Mouse (Mus musculus) heart, postnatal 10 days (tissue): ENCODE results near the gene Tango2. TPM values are rescaled to one million over a fixed set of nuclear protein-coding genes. Genes with fewer than 3 reads are reported as not detected.
A peak's percentile ranks its signal among the peaks of the same experiment; 100 is the strongest.

Experiments
- DNase-seq, 2 experiments: peaks; one replicate each; pipeline ENCODE4 v3.0.0; 2021
- intact Hi-C: fragments of 180-260 bp; cut with DNase I; formaldehyde crosslinking; loops from one replicate; pipeline ENCODE4 v1.15.1; 2025
- total RNA-seq, 2 experiments: library from RNA; stranded (reverse); gene quantifications; 2 replicates each; pipeline ENCODE4 v1.2.3; 2021

Gene Tango2
- total RNA-seq, 2 experiments from 2014 or later, result 62.7 to 65.3 TPM

DNA sequence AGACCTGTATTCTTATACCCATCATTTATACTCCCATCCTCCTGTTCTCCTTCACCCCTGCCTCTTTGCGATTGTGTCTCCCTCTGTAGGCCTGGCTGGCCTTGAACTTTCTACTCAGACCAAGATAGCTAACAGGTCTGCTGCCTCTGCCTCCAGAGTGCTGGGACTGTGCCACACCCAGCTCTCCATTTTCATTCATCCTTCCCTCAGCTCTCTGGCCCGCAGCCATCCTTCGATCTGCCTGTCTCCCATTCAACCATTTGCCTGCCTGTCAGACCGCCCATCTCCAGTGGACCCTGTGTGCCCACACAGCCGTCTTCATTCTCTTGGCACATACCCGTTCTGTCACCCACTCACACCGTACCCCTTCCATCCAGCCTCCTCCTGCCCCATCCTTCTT, 36.3 kb upstream of the Tango2 start:
- no peak for DNase-seq
- intact Hi-C loops, result loop anchor here (2.0 kb wide), 1 partner anchor 35 kb away; the partner anchor contains the start of genes Arvcf and Tango2

DNA sequence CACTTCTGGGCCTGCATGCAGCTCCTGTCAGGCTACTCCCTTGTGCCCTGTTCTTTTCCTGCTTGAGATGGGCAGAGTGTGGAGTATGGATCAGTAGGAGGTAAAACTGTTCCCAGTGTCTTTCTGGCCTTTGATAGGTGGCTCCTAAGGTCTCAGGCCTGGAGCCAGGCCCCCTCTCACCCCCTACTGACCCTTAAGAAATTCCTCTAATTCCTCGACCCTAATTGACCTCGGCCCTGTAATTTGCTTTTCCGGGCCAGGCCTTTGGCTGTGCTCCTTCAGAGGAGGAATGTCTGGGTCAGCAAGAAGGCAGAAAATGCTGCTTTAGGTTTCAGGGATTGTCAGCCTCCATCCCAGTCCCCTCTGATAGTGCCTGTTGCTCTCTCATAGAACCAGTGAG, 35.9 kb upstream of the Tango2 start:
- no peak for DNase-seq
- intact Hi-C loops, result loop anchor here (2.0 kb wide), 1 partner anchor 35 kb away; the partner anchor contains the start of genes Arvcf and Tango2

GRCm38 (mm10) chr16:18383045-18383726, 35.3 kb upstream of the Tango2 start:
- intact Hi-C loops, result no loop called here
- peak; percentile 72 to 88 for DNase-seq

DNA sequence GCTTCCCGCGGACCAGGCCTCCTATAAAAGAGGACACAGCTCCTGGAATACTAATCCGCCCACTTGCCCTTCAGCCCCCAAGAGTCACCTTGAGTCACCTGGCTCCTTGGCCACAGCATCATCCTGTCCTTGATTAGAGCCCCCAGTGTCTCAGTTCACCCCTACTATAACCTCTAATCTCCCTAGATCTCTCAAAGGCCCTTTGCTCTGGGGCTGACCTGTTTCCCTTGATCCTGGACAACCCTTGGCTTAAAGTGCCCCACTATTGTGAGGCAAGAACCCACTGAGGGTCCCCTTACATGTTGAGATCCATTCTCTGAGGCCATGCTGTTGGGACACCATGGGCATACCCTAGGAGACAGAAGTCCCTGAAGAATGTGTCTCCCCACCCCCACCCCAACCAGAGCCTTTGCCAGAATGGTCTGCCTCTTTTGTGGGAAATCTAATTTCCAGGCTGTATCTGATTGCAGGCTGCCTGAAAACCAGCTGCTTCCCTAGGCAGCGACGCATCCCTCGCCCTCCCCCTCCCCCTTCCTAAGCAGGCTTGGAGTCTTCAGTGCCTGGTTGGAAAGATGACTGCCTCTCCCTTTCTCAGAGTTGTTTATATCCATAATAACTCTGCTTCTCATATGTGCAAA, 33.8 kb upstream of the Tango2 start:
- intact Hi-C loops, result no loop called here
- no peak for DNase-seq

DNA sequence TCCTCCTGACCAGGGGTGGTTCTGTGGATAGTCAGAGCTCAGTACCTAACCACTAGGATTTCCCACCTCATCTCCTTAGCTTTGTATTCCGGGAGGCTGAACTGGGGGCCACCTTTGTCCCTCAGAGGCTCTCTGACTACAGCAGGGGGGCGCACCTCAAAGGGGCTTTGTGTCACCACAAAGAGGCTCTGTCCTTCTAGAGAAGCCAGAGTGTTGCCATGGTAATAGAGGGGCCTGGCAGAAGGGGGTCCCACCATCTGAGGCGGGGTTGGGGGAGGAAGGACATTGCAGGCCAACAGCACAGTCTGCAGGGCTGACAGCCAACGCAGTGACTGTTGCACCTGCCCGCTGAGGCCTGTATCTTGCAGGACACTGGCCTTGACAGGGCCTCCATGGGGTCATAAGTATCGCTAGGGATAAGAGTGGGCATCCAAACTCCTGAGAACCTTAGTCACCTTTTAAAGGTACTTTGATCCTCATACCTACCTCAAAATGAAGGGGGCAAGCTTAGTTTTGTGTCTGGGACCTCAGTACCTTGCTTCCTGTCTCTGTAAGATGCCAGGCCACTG, 32.7 kb upstream of the Tango2 start:
- DNase-seq, result no peak
- intact Hi-C loops, result no loop called here

DNA sequence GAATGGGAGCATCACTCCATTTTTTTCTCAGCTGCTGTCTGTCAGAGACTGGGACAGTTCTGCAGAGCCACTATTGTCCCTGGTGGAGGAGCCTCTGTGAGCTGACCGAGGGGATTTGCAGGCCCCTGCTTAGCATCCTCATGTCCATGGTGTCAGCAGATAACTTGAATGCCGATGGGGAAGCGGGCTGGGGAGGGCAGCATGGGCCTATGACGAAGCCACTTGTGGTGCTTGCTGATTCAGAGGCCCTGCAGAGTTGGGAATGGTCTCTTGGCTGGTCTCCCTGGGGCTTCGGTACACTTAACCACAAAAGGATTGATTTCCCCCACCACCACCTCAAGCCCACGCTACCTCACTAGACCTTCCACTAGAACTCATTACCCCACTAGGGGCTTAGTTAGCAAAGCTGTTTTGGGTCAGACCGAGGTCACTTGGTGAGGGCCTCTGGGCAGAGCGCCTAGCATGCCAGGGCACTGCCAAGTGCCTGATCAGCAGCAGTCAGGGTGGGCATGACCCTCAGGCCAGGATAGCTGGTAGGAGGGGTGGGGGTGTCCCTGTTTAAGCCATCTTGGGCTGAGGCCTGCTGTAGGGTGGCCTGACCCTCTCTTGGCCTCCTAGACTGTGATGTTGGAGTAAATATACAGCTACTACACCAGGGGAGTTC, 31.6 kb upstream of the Tango2 start:
- peak; percentile 62 to 64 for DNase-seq

DNA sequence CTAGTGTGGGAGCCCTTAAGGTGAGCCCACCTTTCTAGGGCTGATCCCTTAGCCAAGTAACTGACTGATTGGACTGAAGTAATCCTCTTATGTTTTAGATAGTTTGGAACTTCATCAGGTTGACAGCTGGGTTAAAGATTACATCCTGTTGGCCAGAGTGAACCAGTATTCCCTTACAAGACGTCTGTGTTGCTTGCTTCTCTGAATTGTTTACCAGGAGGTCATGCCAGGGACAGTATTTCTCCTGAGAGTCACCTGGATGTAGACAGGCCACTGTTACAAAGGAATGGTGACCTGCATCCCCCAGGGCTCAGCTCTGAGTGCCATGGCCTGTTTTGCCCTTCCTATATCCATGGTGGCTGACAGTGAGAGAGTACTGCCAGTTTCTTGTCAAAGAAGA, 30.6 kb upstream of the Tango2 start:
- no peak for DNase-seq
- intact Hi-C loops, result no loop called here

More for the DNA sequence above, 31.6 kb upstream of the Tango2 start:
- intact Hi-C loops, result no loop called here

- intact Hi-C loops, result no loop called here
- DNase-seq, result peak in 1 of 2 experiments; percentile 55
These were observed 29.3 kb upstream of the Tango2 start for GRCm38 (mm10) chr16:18377203-18377602.

- intact Hi-C loops, result no loop called here
- no peak for DNase-seq
These were observed 28.5 kb upstream of the Tango2 start for GRCm38 (mm10) chr16:18376297-18376954.

DNA sequence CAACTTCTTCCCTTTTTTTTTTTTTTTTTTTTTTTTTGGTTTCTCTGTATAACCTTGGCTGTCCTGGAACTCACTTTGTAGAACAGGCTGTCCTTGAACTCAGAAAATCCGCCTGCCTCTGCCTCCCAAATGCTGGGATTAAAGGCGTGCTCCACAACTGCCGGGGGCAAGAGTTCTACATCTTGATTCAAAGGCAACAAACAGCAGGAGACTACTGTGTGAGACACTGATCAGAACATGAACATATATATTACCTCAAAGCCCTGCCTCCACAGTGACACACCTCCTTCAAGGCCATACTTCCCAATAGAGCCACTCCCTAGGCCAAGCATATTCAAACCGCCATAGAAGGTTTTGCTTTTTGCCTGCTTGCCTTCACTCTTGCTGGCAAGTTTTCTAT, 25.7 kb upstream of the Tango2 start:
- no peak for DNase-seq
- intact Hi-C loops, result no loop called here

- DNase-seq, result no peak
- intact Hi-C loops, result no loop called here
These were observed 22.3 kb upstream of the Tango2 start for GRCm38 (mm10) chr16:18370197-18370596.

DNA sequence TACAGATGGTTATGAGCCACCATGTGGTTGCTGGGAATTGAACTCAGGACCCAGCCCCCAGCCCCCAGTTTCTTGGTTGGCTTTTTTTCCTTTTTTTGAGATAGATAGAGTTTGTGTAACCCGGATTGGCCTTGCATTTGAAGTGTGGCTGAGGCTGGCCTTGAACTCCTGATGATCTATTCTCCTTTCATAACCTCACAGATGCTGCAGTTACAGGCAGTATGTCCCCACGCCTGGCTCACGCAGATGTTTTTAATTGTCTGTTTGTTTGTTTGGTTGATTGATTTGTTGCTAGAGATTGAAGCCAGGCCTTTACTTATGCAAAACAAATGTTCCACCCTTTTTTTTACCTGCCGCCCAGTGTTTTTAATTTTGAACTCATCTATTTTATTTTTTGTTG, 18.9 kb upstream of the Tango2 start:
- intact Hi-C loops, result no loop called here
- no peak for DNase-seq

DNA sequence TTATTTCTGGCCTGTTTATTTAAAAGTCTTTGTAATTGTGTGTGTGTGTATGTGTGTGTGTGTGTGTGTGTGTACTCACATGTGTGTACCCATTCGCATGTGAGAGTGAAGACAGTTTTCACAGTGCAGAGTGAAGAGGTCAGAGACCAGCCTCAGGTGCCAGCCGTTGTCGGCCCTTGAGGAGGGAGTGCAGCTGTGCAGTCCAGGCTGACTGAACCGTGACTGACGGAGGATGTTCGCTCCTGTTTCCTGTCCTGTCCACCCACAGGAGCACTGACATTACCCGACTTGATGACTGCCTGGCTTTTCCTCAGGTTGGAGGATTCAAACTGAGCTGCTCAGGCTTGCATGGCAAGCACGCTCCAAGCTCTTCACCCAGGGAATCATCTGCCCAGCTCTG, 15.0 kb upstream of the Tango2 start:
- DNase-seq, result no peak
- intact Hi-C loops, result no loop called here

GRCm38 (mm10) chr16:18360151-18360805, 12.4 kb upstream of the Tango2 start:
- DNase-seq, result no peak
- intact Hi-C loops, result no loop called here

DNA sequence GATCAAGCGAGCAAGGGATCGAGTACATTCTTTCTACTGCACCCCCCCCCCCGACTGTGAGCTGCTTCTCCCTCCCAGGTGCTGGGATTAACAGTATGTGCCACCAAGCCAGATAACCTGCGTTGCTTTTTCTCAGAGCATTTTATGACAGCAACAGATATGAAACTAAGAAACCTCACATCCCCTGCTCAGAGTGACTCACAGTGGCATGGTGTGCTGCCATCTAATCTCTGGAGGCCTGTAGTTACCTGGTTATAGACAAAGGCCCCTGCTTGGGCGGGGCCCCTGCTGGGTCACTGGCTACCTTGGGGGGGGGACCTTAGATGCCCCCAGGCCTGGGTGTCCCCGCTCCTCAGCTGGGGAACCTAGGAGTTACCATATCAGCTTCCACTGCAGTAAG, 10.1 kb upstream of the Tango2 start:
- no peak for DNase-seq
- intact Hi-C loops, result no loop called here

DNA sequence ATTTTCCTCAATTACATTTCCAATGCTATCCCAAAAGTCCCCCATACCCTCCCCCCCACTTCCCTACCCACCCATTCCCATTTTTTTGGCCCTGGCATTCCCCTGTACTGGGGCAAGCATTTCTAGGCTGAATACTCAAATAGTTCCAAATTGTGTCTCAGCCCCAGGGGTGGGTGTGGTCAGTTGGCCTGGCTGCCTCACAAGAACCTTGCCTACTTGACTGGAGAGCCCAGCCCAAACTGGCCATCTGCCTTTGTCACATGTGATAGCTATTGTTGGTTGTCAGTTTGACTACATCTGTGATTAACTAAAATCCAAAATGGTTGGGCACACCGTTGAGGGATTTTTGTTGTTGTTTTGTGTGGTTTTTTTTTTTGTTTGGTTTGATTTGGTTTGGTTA, 9.1 kb upstream of the Tango2 start:
- no peak for DNase-seq

DNA sequence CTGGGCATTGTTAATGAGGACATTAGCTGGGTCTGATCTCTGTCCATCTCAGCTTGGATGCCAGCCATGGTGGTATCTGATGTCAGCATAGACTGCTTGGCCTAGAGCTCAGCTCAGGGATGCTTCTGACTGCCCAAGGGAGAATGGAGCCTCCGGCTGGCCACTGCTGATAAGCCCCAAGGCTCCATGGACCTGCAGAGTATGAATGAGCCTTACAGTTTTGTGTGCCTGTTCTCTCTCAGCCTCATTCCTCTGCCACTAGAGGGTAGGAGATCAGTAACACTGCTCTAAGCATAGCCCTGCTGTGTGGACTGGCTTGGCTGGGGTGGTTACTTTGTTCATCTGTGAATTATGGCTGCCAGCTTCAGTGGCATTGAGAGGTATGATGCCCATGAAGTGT, 5.2 kb upstream of the Tango2 start:
- intact Hi-C loops, result no loop called here

More for the DNA sequence above, 9.1 kb upstream of the Tango2 start:
- intact Hi-C loops, result no loop called here

DNA sequence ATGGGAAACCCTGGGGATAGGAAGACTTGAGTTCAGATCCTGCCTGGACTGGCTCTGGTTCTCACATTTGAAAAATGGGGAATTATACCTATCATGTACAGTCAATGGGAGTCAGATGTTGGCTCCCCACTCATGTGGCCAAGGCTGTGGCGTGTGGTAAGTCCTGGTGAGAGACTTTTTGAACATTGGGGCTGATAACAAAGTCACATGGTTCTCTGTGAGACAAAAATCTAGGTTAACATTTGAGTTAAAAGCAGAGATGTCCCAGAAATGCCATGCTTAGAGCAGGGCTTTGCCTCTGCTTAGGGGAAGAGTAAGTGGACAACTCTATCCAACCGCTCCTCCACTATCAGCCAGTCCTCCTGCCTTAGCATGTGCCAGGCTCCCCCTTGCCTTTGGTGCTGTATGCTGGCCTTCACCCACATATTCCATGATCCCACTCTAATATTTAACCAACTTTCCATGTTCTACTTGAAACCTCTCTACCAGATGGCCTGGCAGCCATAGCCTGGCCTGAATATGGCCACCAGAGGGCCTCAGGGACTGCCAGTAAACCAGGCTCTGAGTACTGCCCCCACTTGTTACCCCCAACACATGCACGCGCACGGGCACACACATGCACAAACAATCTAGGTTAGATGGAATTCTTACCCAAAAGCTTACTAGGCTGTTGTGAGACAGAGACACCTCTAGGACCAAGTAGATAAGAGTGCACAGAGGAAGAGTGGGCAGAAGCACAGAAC, 3.6 kb upstream of the Tango2 start:
- intact Hi-C loops, result no loop called here
- DNase-seq, result peak; percentile 40 to 59

More for the DNA sequence above, 5.2 kb upstream of the Tango2 start:
- no peak for DNase-seq

- intact Hi-C loops, result loop anchor here (2.0 to 5.0 kb wide), 2 partner anchors 35 to 77 kb away; partner anchors contain the start of genes Comt and Txnrd2
- DNase-seq, result no peak
These were observed 1.9 kb upstream of the Tango2 start for GRCm38 (mm10) chr16:18349761-18350325.
